Mouse (Mus musculus) lung, adult 2 months (tissue): ENCODE measurements around the gene Hpca. TPM values are rescaled to one million over a fixed set of nuclear protein-coding genes. Genes with fewer than 3 reads are reported as not detected.

Experiments
- DNase-seq: peaks from one replicate; pipeline ENCODE4 v3.0.0; 2022
- H3K4me1 ChIP-seq: fragments of 200-500 bp; 2 replicates; pipeline ENCODE4 v1.6.1; 2011; ENCODE audit warnings: low read length; ENCODE audit not compliant: control insufficient read depth, insufficient read depth
- H3K4me3 ChIP-seq: fragments of 200-500 bp; replicated peaks from 2 replicates; pipeline ENCODE3; 2011; ENCODE audit warnings: low read depth, mild to moderate bottlenecking, control low read depth, low read length; ENCODE audit errors: extremely low read depth
- CTCF ChIP-seq: fragments of 200-500 bp; IDR thresholded peaks from 2 replicates; pipeline ENCODE4 v1.5.1; 2011; ENCODE audit warnings: mild to moderate bottlenecking, low read length, control low read depth; ENCODE audit not compliant: insufficient read depth
- POLR2A ChIP-seq: fragments of 200-500 bp; IDR thresholded peaks from 2 replicates; pipeline ENCODE4 v1.6.1; 2011; ENCODE audit warnings: low read depth, mild to moderate bottlenecking, control low read depth, low read length, borderline replicate concordance; ENCODE audit errors: extremely low read depth
- WGBS: fragments of 180-500 bp; shearing (Covaris S2); methylation state at CpG from one replicate; pipeline ENCODE4 v1.1.7; 2018; 5-methylcytosine and 5-hydroxymethylcytosine counted together
- polyA plus RNA-seq: library from polyadenylated mRNA; depleted of rRNA; stranded (reverse); fragments of >200 nt; gene quantifications from 2 replicates; pipeline ENCODE4 v1.2.3, GENCODE M21; 2012; rRNA removed

Gene Hpca
- polyA plus RNA-seq, 1 experiment = not detected

- DNase-seq = no peak
- TF ChIP-seq POLR2A = no peak
- TF ChIP-seq CTCF = no peak
- H3K4me1 ChIP-seq = peaks cover 8% of the 10 kb centered on the region
- no peak overlapping the region for H3K4me3 ChIP-seq
- 69% methylated on average over 5 of the region's 5 CpGs for WGBS
These were observed 54.0 kb downstream of the Hpca start for GRCm38 (mm10) chr4:129067638-129068415.

GRCm38 (mm10) chr4:129065688-129066236, 56.1 kb downstream of the Hpca start:
- TF ChIP-seq POLR2A = no peak
- TF ChIP-seq CTCF = no peak
- peaks cover 4% of the 10 kb centered on the region for H3K4me1 ChIP-seq
- no peak for DNase-seq
- no peak overlapping the region for H3K4me3 ChIP-seq

- Histone ChIP-seq H3K4me1 (peaks cover 8% of the 10 kb centered on the region), H3K4me3 (no peak overlapping the region)
- WGBS = 65% methylated on average over 3 of the region's 3 CpGs
- DNase-seq = no peak
- TF ChIP-seq POLR2A = no peak
- TF ChIP-seq CTCF = no peak
These were observed 59.4 kb downstream of the Hpca start for GRCm38 (mm10) chr4:129062281-129063075.

Other genes starting within 250 kb of the Hpca start
- 18.6 and 19.7 TPM in 2 replicates for gene Trim62, start 238.5 kb downstream of the Hpca start, polyA plus RNA-seq
- gene Azin2, start 159.6 kb downstream of the Hpca start, polyA plus RNA-seq = 46.2 and 49.4 TPM in 2 replicates
- gene Ak2, start 130.1 kb downstream of the Hpca start, polyA plus RNA-seq = 22.6 and 24.2 TPM in 2 replicates
- 51.1 and 70.7 TPM in 2 replicates for gene Rnf19b, start 63.8 kb downstream of the Hpca start, polyA plus RNA-seq
- gene Tmem54, start 16.5 kb downstream of the Hpca start, polyA plus RNA-seq = 5.8 and 39.0 TPM in 2 replicates
- gene Fndc5, start 15.0 kb upstream of the Hpca start, polyA plus RNA-seq = 4.5 and 5.5 TPM in 2 replicates
- gene S100pbp, start 67.7 kb upstream of the Hpca start, polyA plus RNA-seq = 8.5 and 10.5 TPM in 2 replicates
- gene Yars, start 67.7 kb upstream of the Hpca start, polyA plus RNA-seq = 9.0 and 15.4 TPM in 2 replicates
- gene C77080, start 139.4 kb upstream of the Hpca start, polyA plus RNA-seq = 47.1 and 50.1 TPM in 2 replicates
- gene Sync, start 165.6 kb upstream of the Hpca start, polyA plus RNA-seq = 2.8 TPM in 2 replicates
- gene Rbbp4, start 213.3 kb upstream of the Hpca start, polyA plus RNA-seq = 16.7 and 23.5 TPM in 2 replicates
- 5.8 and 11.3 TPM in 2 replicates for gene Zbtb8os, start 213.7 kb upstream of the Hpca start, polyA plus RNA-seq